Mouse (Mus musculus) megakaryocyte, embryonic 14.5 days (primary cell): ENCODE results near the gene Tnfrsf11a.

Experiments
- FLI1 ChIP-seq: IDR thresholded peaks from 2 replicates; pipeline ENCODE4 v1.6.1; 2012; ENCODE audit warnings: low read length, inconsistent platforms, mixed read lengths
- GATA1 ChIP-seq: IDR thresholded peaks from 3 replicates; pipeline ENCODE4 v1.6.1; 2012; ENCODE audit warnings: mixed read lengths, low read length, inconsistent platforms, borderline replicate concordance

DNA sequence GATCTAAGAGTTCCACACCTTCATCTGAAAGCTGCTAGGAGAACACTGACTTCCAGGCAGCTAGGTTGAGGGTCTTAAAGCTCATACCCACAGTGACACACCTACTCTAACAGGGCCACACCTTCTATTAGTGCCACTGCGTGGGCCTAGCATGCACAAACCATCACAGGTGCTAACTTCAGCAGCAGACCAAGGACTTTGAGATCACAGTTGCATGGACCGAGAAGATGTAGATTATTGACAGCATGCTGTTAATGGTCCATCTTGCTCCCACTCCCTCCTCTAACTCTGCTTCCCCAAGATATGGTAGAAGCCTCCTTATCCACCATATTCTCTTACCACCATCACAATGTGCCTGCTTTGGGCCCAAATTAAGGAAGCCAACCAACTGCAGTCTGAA is 79.2 kb downstream of the Tnfrsf11a start:
- TF ChIP-seq GATA1, result no peak
- TF ChIP-seq FLI1, result no peak
